Mouse (Mus musculus) CH12.LX (cell line): Measurements from ENCODE around the gene Chrnd. TPM values are rescaled to one million over a fixed set of nuclear protein-coding genes. Genes with fewer than 3 reads are reported as not detected.

ENCODE experiments used
- DNase-seq: peaks from one replicate; pipeline ENCODE4 v3.0.0-alpha.2; 2013; ENCODE audit errors: extremely low read depth
- H3K27ac ChIP-seq: 2 replicates; pipeline ENCODE4 v1.5.1; 2012; ENCODE audit warnings: low read depth, mild to moderate bottlenecking, control low read depth, moderate library complexity; ENCODE audit not compliant: insufficient read depth
- H3K27me3 ChIP-seq: replicated peaks from 2 replicates; pipeline ENCODE3; 2012; ENCODE audit warnings: inconsistent platforms
- H3K36me3 ChIP-seq, 2 experiments: replicated peaks in 1 of 2; 2 replicates each; pipeline versions ENCODE3 to v1.6.1; 2012; ENCODE audit warnings: inconsistent platforms in 1 of 2, low read length in 1 of 2, mild to moderate bottlenecking in 1 of 2, mixed read lengths in 1 of 2, moderate library complexity in 1 of 2; ENCODE audit not compliant: control insufficient read depth in 1 of 2, insufficient read depth in 1 of 2
- H3K4me1 ChIP-seq, 2 experiments: 2 replicates each; pipeline ENCODE4 v1.6.1; 2012; ENCODE audit warnings: inconsistent platforms in 1 of 2, moderate library complexity in 1 of 2; ENCODE audit not compliant: insufficient read depth in 2 of 2, control insufficient read depth in 1 of 2
- H3K4me2 ChIP-seq: 2 replicates; pipeline ENCODE4 v1.6.1; 2012; ENCODE audit warnings: low read depth, mild to moderate bottlenecking, control low read depth; ENCODE audit not compliant: poor library complexity, insufficient read depth, severe bottlenecking
- H3K4me3 ChIP-seq, 3 experiments: fragments of 150-350 bp in 1 of 3; sonication (generic) in 1 of 3; replicated peaks in 1 of 3; 2 replicates each; pipeline versions ENCODE3 to v1.5.1; 2011 to 2012; ENCODE audit warnings: low read depth in 2 of 3, low read length in 2 of 3, mild to moderate bottlenecking in 2 of 3, moderate library complexity in 2 of 3, control low read depth in 1 of 3, improper control_type of control experiment in 1 of 3, inconsistent platforms in 1 of 3, mixed read lengths in 1 of 3; ENCODE audit not compliant: poor library complexity in 1 of 3
- H3K79me2 ChIP-seq: replicated peaks from 2 replicates; pipeline ENCODE4 v1.6.1; 2012; ENCODE audit warnings: mild to moderate bottlenecking, moderate library complexity; ENCODE audit not compliant: control insufficient read depth, poor library complexity, insufficient read depth, severe bottlenecking; ENCODE audit errors: extremely low read depth
- H3K9ac ChIP-seq: 2 replicates; pipeline ENCODE4 v1.6.1; 2012; ENCODE audit warnings: low read depth, mild to moderate bottlenecking, control low read depth, moderate library complexity; ENCODE audit not compliant: insufficient read depth
- H3K9me3 ChIP-seq: replicated peaks from 2 replicates; pipeline ENCODE3; 2012; ENCODE audit warnings: low read length, inconsistent platforms, mixed read lengths
- CHD1 ChIP-seq: IDR thresholded peaks from 2 replicates; pipeline ENCODE4 v1.6.1; 2012; ENCODE audit warnings: low read depth, low read length, improper control_type of control experiment, inconsistent platforms
- CHD2 ChIP-seq: IDR thresholded peaks from 2 replicates; pipeline ENCODE4 v1.6.1; 2011; ENCODE audit warnings: low read length, improper control_type of control experiment
- IRF4 ChIP-seq: IDR thresholded peaks from 2 replicates; pipeline ENCODE4 v1.6.1; 2014; ENCODE audit warnings: low read depth, mild to moderate bottlenecking, inconsistent platforms, low read length, improper control_type of control experiment
- JUND ChIP-seq: conservative IDR thresholded peaks from 2 replicates; pipeline ENCODE4 v1.6.1; 2011; ENCODE audit warnings: low read depth, low read length, improper control_type of control experiment
- MAFK ChIP-seq: IDR thresholded peaks from 2 replicates; pipeline ENCODE4 v1.6.1; 2011; ENCODE audit warnings: low read length, improper control_type of control experiment; ENCODE audit not compliant: insufficient replicate concordance
- MAX ChIP-seq: IDR thresholded peaks from 2 replicates; pipeline ENCODE4 v1.6.1; 2011; ENCODE audit warnings: low read length, improper control_type of control experiment
- MAZ ChIP-seq: IDR thresholded peaks from 2 replicates; pipeline ENCODE4 v1.6.1; 2012; ENCODE audit warnings: low read depth, mild to moderate bottlenecking, inconsistent platforms, low read length, improper control_type of control experiment, moderate library complexity
- MEF2A ChIP-seq: IDR thresholded peaks from 2 replicates; pipeline ENCODE4 v1.6.1; 2014; ENCODE audit warnings: low read depth, mild to moderate bottlenecking, inconsistent platforms, low read length, improper control_type of control experiment, borderline replicate concordance
- MXI1 ChIP-seq: IDR thresholded peaks from 2 replicates; pipeline ENCODE4 v1.6.1; 2011; ENCODE audit warnings: mild to moderate bottlenecking, low read depth, low read length, improper control_type of control experiment
- PAX5 ChIP-seq: IDR thresholded peaks from 2 replicates; pipeline ENCODE4 v1.6.1; 2012; ENCODE audit warnings: low read length, inconsistent platforms, mixed read lengths
- POLR2A ChIP-seq: IDR thresholded peaks from 2 replicates; pipeline ENCODE4 v1.6.1; 2011; ENCODE audit warnings: low read depth, mild to moderate bottlenecking, improper control_type of control experiment, low read length
- SIN3A ChIP-seq: IDR thresholded peaks from 2 replicates; pipeline ENCODE4 v1.6.1; 2012; ENCODE audit warnings: low read length, improper control_type of control experiment, inconsistent platforms
- TBP ChIP-seq: conservative IDR thresholded peaks from 2 replicates; pipeline ENCODE4 v1.6.1; 2011; ENCODE audit warnings: low read depth, low read length, improper control_type of control experiment
- TCF12 ChIP-seq: IDR thresholded peaks from 2 replicates; pipeline ENCODE4 v1.6.1; 2014; ENCODE audit warnings: low read depth, mild to moderate bottlenecking, inconsistent platforms, low read length, improper control_type of control experiment
- USF1 ChIP-seq: IDR thresholded peaks from 2 replicates; pipeline ENCODE4 v1.6.1; 2014; ENCODE audit warnings: low read depth, mild to moderate bottlenecking, inconsistent platforms, low read length, improper control_type of control experiment
- dilution Hi-C: fragments of 300-500 bp; cut with MboI; formaldehyde crosslinking; loops from 2 replicates; pipeline ENCODE4 v1.14.3; 2020; ENCODE audit warnings: low sequenced_read_pairs; ENCODE audit not compliant: extremely low pct_unique_long_range_greater_than_20kb, extremely low pct_ligation_motif_present
- in situ Hi-C: fragments of 300-500 bp; cut with MboI; formaldehyde crosslinking; loops from 3 replicates; pipeline ENCODE4 v1.14.3; 2019; ENCODE audit warnings: low sequenced_read_pairs, low pct_ligation_motif_present, low pct_unique_long_range_greater_than_20kb, mixed read lengths
- polyA plus RNA-seq: library from polyadenylated mRNA; unstranded; fragments of >175 nt; gene quantifications from 2 replicates; pipeline ENCODE4 v1.2.1, GENCODE M21; 2012; ENCODE audit warnings: low read depth; ENCODE audit not compliant: insufficient read length
- total RNA-seq, 2 experiments: library from RNA; depleted of rRNA; stranded (reverse); fragments of 300-350 nt in 1 of 2; fragments of >200 nt in 1 of 2; gene quantifications; 2 replicates each; pipeline ENCODE4 v1.2.3; 2012 to 2014

Chrnd gene
- total and polyA plus RNA-seq, 3 experiments, result 0.13 TPM; not detected in 2

DNA sequence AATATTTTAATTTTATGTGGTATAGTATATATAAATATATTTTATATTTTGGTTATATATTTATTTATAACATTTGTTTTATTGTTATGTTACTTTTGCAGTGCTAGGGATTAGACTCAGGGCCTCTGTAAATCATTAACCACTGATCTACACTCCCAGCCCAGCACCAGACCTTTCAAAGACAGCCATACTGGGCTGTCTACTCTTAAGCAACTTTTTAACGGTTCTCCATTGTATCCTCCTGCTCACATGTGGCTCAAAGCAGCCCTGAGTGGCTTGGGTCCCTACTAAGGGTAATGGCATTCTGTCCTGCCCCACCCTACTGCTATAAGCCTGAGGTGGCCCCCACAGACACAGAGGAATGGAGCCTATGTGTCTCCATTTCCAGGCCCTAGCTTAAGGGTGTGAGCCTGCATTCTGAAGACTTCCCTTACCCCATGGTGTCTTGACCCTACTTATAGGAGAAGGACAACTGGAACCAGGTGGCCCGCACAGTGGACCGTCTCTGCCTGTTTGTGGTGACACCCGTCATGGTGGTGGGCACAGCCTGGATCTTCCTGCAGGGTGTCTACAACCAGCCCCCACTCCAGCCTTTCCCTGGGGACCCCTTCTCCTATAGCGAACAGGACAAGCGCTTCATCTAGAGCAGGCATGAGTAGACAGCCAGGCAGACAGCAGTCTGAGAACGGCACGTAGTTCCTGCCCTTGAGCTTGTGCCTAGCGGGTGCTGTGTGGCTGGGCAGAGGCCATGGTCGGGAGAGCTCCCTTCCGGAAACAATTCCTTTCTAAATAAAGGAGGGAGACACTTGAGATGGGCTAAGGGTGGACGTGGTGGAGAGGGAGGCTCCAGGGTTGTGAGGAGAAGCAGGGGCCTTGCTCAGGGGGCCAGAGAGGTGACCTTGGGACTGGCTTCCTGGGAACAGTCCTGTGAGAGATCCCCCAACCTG is 8.0 kb downstream of the Chrnd start:
- Histone ChIP-seq H3K4me3 (no peak overlapping the region), H3K27ac (no peak overlapping the region), H3K4me2 (no peak overlapping the region), H3K79me2 (no peaks in the 10 kb centered on the region), H3K27me3 (peaks cover 35% of the 10 kb centered on the region), H3K9ac (no peak overlapping the region)
- in situ Hi-C loops, result no loop called here
- DNase-seq, result no peak
- TF ChIP-seq POLR2A (no peak), MAFK (no peak), MAX (no peak), IRF4 (no peak), MEF2A (no peak), TCF12 (no peak), USF1 (no peak), JUND (no peak), CHD1 (no peak), PAX5 (no peak), MXI1 (no peak), SIN3A (no peak)
- TF ChIP-seq, all 38 proteins: peak for 0
- peaks cover 3% of the 10 kb centered on the region for H3K9me3 ChIP-seq
- H3K36me3 ChIP-seq, result no peaks in the 10 kb centered on the region
- peaks cover 2 to 3% of the 10 kb centered on the region in 2 experiments; a peak in 2 of 4 replicates for H3K4me1 ChIP-seq
- dilution Hi-C loops, result no loop called here

DNA sequence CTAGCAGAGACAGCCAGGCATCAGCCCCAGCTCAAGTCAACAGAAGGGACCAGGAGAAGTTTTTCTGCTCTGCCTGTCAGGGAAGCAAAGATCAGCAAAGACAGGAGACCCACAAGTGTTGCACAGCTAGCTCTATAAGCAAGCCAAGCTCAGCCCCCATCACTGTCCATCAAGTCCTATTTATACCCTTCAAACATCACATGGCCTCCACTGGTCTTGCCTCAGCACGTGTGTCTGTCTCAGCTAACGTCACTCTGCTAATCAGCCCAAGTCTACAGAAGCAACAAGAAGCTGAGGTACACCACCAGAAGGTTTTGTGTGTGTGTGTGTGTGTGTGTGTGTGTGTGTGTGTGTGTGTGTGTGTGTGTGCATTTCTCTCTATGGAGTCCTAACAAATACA is 10.4 kb downstream of the Chrnd start:
- no peak overlapping the region for H3K27ac ChIP-seq
- dilution Hi-C loops (no loop called here), in situ Hi-C loops (no loop called here)
- peaks cover 3% of the 10 kb centered on the region for H3K9me3 ChIP-seq
- no peak overlapping the region for H3K4me2 ChIP-seq
- no peak overlapping the region for H3K4me3 ChIP-seq
- H3K79me2 ChIP-seq, result no peaks in the 10 kb centered on the region
- peaks cover 18% of the 10 kb centered on the region for H3K27me3 ChIP-seq
- TF ChIP-seq CHD2 (no peak), SIN3A (no peak), MAZ (no peak), MAX (no peak), PAX5 (no peak), TBP (no peak)
- H3K4me1 ChIP-seq, result peaks cover 0 to 3% of the 10 kb centered on the region in 2 experiments; a peak in 1 of 4 replicates
- no peak overlapping the region for H3K9ac ChIP-seq
- DNase-seq, result no peak
- H3K36me3 ChIP-seq, result no peaks in the 10 kb centered on the region
